Mouse (Mus musculus): Measurements from ENCODE around the gene Bach1. TPM values are rescaled to one million over a fixed set of nuclear protein-coding genes. Genes with fewer than 3 reads are reported as not detected.
A peak's percentile ranks its signal among the peaks of the same experiment; 100 is the strongest.

Bach1 gene
- polyA plus RNA-seq, 1 experiment, result 8.8 TPM

DNA sequence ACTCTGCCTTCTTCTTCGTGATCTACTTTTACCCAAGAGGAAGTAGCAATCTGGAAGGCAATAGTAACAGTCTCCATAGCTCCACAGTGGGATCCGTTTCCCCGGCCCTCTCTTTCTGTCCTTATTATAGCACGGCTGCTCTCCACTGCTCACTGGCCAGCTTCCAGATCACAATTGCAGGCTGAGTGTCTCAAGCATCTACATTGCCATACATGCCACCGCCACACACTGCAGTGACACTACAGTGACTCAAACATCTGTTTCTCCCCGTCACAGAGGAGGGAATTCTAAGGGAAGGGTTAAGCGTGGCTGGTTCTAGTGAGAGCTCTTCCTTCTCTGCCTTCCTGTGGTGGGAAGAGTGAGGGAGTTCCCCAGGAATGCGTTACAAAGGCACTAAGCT lies 9.5 kb upstream of the Bach1 start:
- H3K79me2 ChIP-seq (ENCODE audit: control insufficient read depth, insufficient read depth), result no peaks in the 10 kb centered on the region
- no peaks in the 10 kb centered on the region for H3K27me3 ChIP-seq (ENCODE audit: control insufficient read depth, insufficient read depth, insufficient read length)
- H3K4me3 ChIP-seq, result no peak overlapping the region
- no peaks in the 10 kb centered on the region for H3K36me3 ChIP-seq (ENCODE audit: control insufficient read depth, insufficient read depth)
- H3K4me2 ChIP-seq (ENCODE audit: low read depth), result peak overlapping the region; percentile 24
- no peak overlapping the region for H3ac ChIP-seq (ENCODE audit: control insufficient read depth, insufficient read length)
- TF ChIP-seq MYOD1 (IDR thresholded peaks at IDR 0.05; ENCODE audit: control insufficient read depth in 1 of 3, insufficient read length in 2 of 3, low read depth in 2 of 3), result peak in 1 of 3 experiments; percentile 43
- no peak for TF ChIP-seq REST (IDR thresholded peaks at IDR 0.05; ENCODE audit: insufficient read depth, insufficient read length)

DNA sequence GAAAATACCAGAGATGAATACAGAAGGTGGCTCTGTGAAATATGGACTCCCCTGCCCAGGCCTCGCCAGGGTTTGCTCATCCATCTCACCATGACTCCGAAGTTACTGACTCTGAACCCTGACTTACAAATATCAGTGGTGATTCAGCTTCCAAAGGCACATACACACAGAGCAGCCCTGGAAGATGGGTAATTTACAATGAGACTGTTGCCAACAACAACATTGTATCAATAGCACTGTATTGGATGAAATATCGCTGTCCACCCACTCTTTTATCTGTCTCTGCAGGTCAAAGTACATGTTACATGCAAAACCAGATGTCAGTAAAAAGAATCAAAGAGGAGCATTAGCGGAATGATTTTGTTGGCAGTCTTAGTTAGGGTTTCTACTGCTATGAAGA lies 8.2 kb upstream of the Bach1 start:
- H3K36me3 ChIP-seq (ENCODE audit: control insufficient read depth, insufficient read depth), result no peaks in the 10 kb centered on the region
- H3K27me3 ChIP-seq (ENCODE audit: control insufficient read depth, insufficient read depth, insufficient read length), result no peaks in the 10 kb centered on the region
- TF ChIP-seq USF1 (IDR thresholded peaks at IDR 0.05; ENCODE audit: low read depth) (no peak), POLR2AphosphoS2 (IDR thresholded peaks at IDR 0.05; ENCODE audit: insufficient read length, low read depth) (no peak), CEBPB (IDR thresholded peaks at IDR 0.05; ENCODE audit: insufficient read depth, poor library complexity, severe bottlenecking) (no peak), E2F4 (IDR thresholded peaks at IDR 0.05; ENCODE audit: insufficient read depth) (no peak), TCF12 (IDR thresholded peaks at IDR 0.05; ENCODE audit: insufficient read depth, poor library complexity, severe bottlenecking) (no peak), POLR2A (IDR thresholded peaks at IDR 0.05; ENCODE audit: insufficient read length, low read depth) (no peak)
- H3ac ChIP-seq (ENCODE audit: control insufficient read depth, insufficient read length), result no peak overlapping the region
- H3K4me2 ChIP-seq (ENCODE audit: low read depth), result no peak overlapping the region
- H3K4me3 ChIP-seq, result no peak overlapping the region
- H3K79me2 ChIP-seq (ENCODE audit: control insufficient read depth, insufficient read depth), result no peaks in the 10 kb centered on the region

DNA sequence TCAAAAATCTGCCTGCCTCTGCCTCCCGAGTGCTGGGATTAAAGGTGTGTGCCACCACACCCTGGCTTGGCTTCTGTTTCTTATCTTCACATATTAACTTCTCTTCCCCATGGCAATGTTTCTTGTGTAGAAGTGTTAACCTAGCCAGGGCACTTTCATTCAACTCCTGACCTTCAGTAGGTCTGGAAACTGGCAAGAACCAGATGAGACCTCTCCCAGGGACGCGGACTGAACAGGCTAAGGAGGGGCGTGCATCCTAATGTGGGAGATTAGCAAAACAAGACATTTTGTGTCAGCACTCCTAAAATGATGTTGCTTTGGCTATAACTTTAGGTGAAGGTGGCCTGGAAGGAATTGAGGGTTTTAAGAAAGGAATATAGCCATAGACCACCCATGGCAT lies 7.6 kb upstream of the Bach1 start:
- Histone ChIP-seq H3K4me3 (no peak overlapping the region), H3K36me3 (ENCODE audit: control insufficient read depth, insufficient read depth) (no peaks in the 10 kb centered on the region), H3ac (ENCODE audit: control insufficient read depth, insufficient read length) (no peak overlapping the region), H3K79me2 (ENCODE audit: control insufficient read depth, insufficient read depth) (no peaks in the 10 kb centered on the region), H3K4me2 (ENCODE audit: low read depth) (no peak overlapping the region), H3K27me3 (ENCODE audit: control insufficient read depth, insufficient read depth, insufficient read length) (no peaks in the 10 kb centered on the region)
- TF ChIP-seq E2F4 (IDR thresholded peaks at IDR 0.05; ENCODE audit: insufficient read depth), result no peak
- TF ChIP-seq TCF3 (IDR thresholded peaks at IDR 0.05; ENCODE audit: insufficient read length, low read depth), result no peak
- no peak for TF ChIP-seq CEBPB (IDR thresholded peaks at IDR 0.05; ENCODE audit: insufficient read depth, poor library complexity, severe bottlenecking)
- no peak for TF ChIP-seq POLR2AphosphoS2 (IDR thresholded peaks at IDR 0.05; ENCODE audit: insufficient read length, low read depth)

DNA sequence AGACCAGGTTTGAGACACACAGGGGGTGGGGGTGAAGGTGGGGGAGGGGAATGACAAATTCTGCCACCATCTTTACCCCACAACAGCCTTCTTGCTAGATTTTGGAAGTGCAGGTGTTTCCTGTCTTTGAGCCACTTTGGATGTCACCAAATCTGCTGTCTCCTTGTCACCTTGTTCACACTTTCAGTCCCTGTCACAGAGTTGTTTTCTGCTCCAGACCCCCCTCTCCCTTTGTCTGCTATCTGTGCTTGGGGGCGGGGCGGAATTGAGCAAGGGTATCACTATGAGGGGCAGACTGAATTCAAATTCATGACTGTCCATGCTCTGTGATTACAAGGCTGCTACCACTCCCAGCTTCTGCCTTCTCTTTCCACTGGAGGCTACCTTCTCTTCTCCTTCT lies 6.2 kb upstream of the Bach1 start:
- Histone ChIP-seq H3ac (ENCODE audit: control insufficient read depth, insufficient read length) (no peak overlapping the region), H3K36me3 (ENCODE audit: control insufficient read depth, insufficient read depth) (no peaks in the 10 kb centered on the region), H3K4me3 (no peak overlapping the region), H3K27me3 (ENCODE audit: control insufficient read depth, insufficient read depth, insufficient read length) (no peaks in the 10 kb centered on the region), H3K79me2 (ENCODE audit: control insufficient read depth, insufficient read depth) (no peaks in the 10 kb centered on the region), H3K4me2 (ENCODE audit: low read depth) (no peak overlapping the region)
- TF ChIP-seq MAX (IDR thresholded peaks at IDR 0.05; ENCODE audit: low read depth), result no peak
- no peak for TF ChIP-seq TCF12 (IDR thresholded peaks at IDR 0.05; ENCODE audit: insufficient read depth, poor library complexity, severe bottlenecking)
- no peak for TF ChIP-seq SRF (IDR thresholded peaks at IDR 0.05; ENCODE audit: control insufficient read depth, insufficient read length, low read depth)
- TF ChIP-seq POLR2AphosphoS2 (IDR thresholded peaks at IDR 0.05; ENCODE audit: insufficient read length, low read depth), result no peak
- TF ChIP-seq CEBPB (IDR thresholded peaks at IDR 0.05; ENCODE audit: insufficient read depth, poor library complexity, severe bottlenecking), result no peak
- TF ChIP-seq MYOD1 (IDR thresholded peaks at IDR 0.05; ENCODE audit: control insufficient read depth in 1 of 3, insufficient read length in 2 of 3, low read depth in 2 of 3), result no peak
- no peak for TF ChIP-seq MYOG (IDR thresholded peaks at IDR 0.05; ENCODE audit: control insufficient read depth in 1 of 3, insufficient read depth in 1 of 3, insufficient read length in 2 of 3, low read depth in 2 of 3)
- no peak for TF ChIP-seq E2F4 (IDR thresholded peaks at IDR 0.05; ENCODE audit: insufficient read depth)

GRCm38 (mm10) chr16:87697707-87698365 lies 909 bp upstream of the Bach1 start:
- peak overlapping the region; percentile 89 for H3K4me3 ChIP-seq
- H3K79me2 ChIP-seq (ENCODE audit: control insufficient read depth, insufficient read depth), result peaks cover 38% of the 10 kb centered on the region
- no peaks in the 10 kb centered on the region for H3K27me3 ChIP-seq (ENCODE audit: control insufficient read depth, insufficient read depth, insufficient read length)
- no peaks in the 10 kb centered on the region for H3K36me3 ChIP-seq (ENCODE audit: control insufficient read depth, insufficient read depth)
- TF ChIP-seq CEBPB (IDR thresholded peaks at IDR 0.05; ENCODE audit: insufficient read depth, poor library complexity, severe bottlenecking) (no peak), MYOG (IDR thresholded peaks at IDR 0.05; ENCODE audit: control insufficient read depth in 1 of 3, insufficient read depth in 1 of 3, insufficient read length in 2 of 3, low read depth in 2 of 3) (no peak), MAX (IDR thresholded peaks at IDR 0.05; ENCODE audit: low read depth) (no peak), TCF3 (IDR thresholded peaks at IDR 0.05; ENCODE audit: insufficient read length, low read depth) (no peak), POLR2AphosphoS2 (IDR thresholded peaks at IDR 0.05; ENCODE audit: insufficient read length, low read depth) (no peak), SRF (IDR thresholded peaks at IDR 0.05; ENCODE audit: control insufficient read depth, insufficient read length, low read depth) (no peak), POLR2A (IDR thresholded peaks at IDR 0.05; ENCODE audit: insufficient read length, low read depth) (no peak), MYOD1 (IDR thresholded peaks at IDR 0.05; ENCODE audit: control insufficient read depth in 1 of 3, insufficient read length in 2 of 3, low read depth in 2 of 3) (no peak), E2F4 (IDR thresholded peaks at IDR 0.05; ENCODE audit: insufficient read depth) (no peak), REST (IDR thresholded peaks at IDR 0.05; ENCODE audit: insufficient read depth, insufficient read length) (no peak), USF1 (IDR thresholded peaks at IDR 0.05; ENCODE audit: low read depth) (no peak), TCF12 (IDR thresholded peaks at IDR 0.05; ENCODE audit: insufficient read depth, poor library complexity, severe bottlenecking) (no peak)
- no peak overlapping the region for H3ac ChIP-seq (ENCODE audit: control insufficient read depth, insufficient read length)
- peak overlapping the region; percentile 53 for H3K4me2 ChIP-seq (ENCODE audit: low read depth)

Data from myocyte (in vitro differentiated cells).